Mouse (Mus musculus) R1 (cell line): ENCODE results near the gene Prpf6.

Experiments
- DNase-seq: peaks from one replicate; pipeline ENCODE4 v3.0.0-alpha.2; 2018; ENCODE audit warnings: low read depth, low spot score

The Prpf6 gene

DNA sequence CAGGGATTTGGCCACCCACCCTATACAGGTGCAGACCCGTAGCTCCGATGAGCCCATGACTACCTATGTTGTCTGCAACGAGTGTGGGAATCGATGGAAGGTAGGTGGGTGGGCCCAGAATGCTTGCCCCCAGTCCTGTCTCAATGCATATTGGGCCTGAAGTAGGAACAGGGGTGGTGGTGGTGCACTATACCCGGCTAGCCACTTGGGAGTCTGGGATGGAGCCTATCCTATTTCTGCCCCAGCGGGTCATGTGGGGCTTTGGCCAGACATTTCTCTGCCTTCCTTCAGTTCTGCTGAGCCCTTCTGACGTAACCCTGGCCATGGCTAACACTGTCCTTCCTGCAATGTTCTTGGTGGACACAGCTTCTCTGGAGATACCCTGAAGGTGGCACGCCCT is 95.9 kb downstream of the Prpf6 start:
- DNase-seq, result no peak

DNA sequence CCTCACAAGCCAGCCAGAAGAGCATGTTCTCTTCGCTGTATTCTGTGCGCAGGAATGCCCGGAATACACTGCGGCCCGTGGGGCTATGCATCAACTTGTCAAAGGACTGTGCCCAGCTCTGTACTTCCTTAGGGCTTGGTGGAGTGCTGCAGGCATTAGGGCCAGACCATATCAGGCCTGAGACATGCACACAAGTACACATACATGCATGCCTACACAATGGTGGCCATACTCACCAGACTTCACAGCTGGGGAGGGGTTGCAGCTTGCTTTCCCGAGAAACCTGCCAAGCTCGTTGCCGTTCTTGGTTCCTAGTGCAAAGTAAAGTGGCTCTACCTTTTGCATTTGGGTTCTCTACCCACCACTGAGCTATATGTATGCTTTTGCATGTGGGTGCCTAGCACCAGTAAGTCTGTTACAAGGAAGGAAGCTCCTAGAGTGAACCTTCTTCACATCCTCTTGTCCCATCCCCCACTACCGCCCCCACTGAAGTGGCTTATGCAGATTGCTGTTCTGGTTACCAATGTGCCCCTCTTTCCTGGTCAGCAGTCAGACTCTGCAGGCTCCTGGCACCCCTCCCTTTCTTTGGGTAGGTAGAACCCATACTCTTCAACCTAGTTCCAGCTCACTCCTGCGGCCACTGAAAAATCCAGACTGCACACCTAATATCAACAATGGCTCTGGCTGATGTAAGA is 97.9 kb downstream of the Prpf6 start:
- DNase-seq, result no peak

DNA sequence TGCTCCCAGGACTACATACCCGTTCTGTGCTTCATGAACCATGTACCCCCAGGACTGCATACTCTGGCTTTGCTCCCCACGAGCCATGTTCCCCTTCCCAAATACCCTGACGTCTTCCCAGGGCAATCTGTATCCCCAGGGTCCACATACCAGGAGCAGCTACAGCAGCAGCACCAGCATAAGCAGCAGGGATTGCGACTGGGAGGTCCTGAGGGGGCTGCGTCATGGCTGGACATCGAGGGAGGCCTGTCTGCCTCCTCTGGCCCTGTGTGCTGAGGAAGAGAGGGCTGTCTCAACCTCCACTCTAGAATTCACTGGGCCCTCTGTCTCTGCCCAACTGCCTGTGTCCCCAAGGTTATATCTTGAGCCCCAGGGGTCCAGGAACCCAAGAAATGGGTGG is 99.4 kb downstream of the Prpf6 start:
- DNase-seq, result no peak

DNA sequence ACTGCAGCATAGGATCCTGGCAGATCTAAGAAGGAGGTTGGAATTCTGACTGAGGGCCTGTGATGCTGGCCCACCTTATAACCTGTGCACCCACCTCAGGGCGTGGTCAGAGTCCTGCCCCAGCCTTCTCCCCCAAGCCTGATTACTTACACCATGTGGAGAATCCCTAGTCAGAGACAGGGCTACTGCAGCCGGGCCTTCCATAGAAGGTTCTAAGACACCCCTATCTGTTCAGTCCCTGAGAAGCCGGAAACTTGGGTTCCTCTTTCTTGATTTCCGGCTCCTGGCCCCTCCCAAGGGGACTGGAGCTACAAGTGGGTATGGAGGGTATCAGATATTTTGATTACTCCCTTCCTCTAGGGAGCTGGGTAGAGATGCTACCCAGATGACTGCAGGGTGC is 99.9 kb downstream of the Prpf6 start:
- no peak for DNase-seq

DNA sequence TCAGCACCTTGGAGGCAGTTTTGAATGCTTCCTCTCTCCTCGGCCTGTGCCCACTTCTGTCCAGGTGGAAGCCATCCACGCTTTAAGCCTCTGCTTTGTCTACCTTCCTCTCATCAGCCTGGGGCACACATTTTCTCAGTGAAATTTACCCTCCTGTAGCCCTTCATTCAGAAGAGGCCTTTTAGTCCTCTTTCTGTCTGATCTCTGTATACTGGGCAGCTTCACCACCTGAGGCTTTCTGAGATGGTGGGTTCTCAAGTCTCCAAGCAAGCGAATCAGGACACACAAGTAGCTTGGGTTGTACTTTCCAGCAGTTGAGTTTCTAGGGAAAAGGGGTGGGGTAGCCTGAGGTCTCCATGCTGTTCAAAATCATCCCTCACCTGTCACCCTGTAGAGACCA is 100.6 kb downstream of the Prpf6 start:
- no peak for DNase-seq

DNA sequence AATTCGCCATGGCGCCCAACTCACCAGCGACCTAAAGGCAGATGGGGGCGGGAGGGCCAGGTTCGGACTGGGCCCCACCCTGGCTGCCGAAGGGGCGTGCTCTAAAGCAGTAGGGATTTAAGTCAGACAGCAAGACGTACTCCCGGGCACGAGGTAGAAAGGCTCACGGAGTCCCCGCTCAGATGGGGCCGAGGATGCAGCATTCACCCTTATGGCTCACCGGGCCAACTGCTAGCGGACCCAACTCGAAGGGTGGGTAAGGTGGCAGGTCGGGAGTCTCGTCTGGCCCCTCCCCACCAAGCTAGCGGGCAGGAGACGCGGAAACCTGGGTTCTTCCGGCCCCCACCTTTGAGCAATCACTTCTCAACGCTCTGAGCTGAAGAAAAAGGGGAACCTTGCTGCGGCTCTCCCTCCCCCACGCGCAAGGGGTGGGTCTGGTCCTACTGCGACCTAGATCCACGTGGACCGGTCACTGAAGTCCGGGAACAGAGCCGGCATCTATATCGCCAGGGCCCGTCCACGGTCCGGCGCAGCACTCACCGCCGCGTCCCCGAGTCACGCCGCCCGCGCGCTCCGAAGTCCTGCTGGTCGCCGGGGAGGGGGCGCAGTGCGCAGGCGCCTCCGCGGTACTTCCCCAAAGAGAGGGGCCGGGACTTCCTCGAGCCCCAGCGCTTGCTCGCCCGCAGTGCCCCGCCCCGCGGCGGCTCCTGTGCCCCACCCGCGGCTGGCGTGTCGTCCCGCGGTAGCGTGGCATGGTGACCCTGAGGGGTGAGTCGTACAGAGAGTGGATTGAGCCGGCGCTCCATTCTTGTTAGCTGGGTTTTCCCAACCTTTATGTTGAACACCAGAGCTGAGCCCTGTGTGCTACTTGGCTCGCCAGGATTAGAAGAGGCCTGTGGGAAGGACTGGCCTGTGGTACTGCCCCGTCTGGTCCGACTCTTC is 101.9 kb downstream of the Prpf6 start, which contains the start of gene Rgs19:
TSS of gene Rgs19 (minus strand) at position 639 of the 942 bp plus-strand sequence.
- peak; percentile 80 for DNase-seq

DNA sequence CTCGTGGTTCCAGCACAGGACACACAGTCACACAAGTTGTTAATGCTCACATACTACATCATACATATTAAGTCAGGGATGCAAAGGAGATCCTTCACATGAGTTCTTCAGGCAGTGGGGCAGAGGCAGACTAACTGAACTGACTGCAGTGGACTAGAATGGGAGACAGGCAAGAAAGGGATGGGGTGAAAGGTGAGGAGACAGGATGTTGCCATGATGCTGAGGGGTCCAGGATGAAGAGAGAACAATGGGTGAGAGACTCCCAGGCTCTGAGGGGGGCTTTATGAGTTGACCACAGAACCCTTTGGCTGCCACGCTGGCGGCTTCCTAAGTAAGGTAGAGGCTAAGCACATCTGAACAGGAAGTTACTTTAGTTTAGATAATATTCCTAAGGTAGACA is 102.9 kb downstream of the Prpf6 start:
- no peak for DNase-seq

DNA sequence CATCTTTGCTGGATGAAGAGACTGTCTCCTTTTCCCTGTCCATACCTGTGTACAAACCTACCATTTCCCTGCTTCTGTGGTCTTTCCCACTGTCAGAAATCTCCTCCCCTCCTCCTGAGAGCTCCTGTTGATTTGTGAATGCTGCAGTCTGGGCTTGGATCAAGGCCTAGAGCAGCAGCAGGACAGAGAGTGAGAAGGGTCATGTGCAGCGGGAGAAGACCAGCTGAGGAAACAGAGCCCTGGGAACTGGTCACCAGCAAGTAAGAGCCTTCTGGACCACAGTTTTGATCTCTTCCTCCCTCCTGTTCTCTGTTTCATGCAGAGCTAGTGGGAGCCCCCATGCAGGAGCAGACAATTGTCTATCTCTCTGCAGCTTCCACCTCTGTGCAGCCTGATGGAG is 104.1 kb downstream of the Prpf6 start:
- DNase-seq, result no peak

DNA sequence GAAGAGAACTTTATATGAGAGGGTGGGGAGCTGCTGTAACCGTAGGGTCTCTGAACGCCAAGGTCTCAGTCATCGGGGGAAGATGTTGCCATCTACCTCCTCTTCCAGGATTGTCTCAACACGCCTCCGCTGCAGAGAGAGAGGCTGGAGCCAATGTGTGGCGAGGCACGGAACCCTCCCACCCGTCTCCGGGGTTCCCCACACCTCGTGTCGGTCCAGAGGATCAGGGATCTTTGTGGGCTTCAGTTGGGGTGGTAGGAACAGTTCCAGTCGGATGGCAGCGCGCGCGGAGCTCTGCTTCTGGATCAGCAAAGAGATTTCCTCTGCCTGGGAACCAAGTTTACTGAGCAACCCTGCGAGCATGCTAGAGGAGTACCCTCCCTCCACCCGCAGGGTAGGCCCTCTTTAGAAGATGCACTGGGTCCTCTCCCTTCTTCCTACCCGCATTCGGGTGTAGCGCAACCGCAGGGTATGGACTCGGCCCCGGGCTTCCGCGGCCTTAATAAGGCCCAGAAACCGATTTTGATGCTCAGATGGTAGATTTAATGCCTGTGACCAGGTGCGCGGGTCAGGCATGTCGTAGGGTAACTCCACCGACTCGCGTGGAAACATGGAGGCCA is 105.2 kb downstream of the Prpf6 start:
- peak; percentile 51 for DNase-seq

DNA sequence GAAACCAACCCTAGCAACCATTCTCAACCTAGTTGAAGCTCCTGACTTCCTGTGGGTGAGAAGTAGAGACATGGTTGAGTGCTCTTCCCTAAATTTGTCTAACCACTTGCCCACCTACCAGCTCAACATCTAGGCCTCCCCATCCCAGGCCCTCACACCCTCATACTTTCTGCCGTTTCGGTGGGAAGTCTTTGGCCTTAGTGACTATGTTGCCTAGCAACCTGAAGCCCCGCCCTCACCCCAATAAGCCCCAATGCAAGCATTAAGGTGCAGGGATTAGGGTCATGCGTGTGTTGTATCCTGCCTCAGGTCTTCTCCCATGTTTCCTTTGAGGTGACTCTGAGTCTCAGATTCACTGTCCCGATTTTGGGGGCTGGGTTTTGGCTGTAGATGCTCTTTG is 106.6 kb downstream of the Prpf6 start, which contains the start of gene Lkaaear1:
TSS of gene Lkaaear1 (minus strand) at position 202 of the 400 bp plus-strand sequence.
- peak; percentile 70 for DNase-seq
